Mouse (Mus musculus): Measurements from ENCODE around the gene Eif4a2.
"Not testable (repeated sequence)": the region's sequence is repeated elsewhere in the genome, so short reads cannot be mapped to it uniquely, and the experiment has no call there.

- not testable (repeated sequence) for TF ChIP-seq CTCF (IDR thresholded peaks at IDR 0.05; ENCODE audit: borderline replicate concordance, extremely low read depth, insufficient read depth, insufficient read length); POLR2A (IDR thresholded peaks at IDR 0.05; ENCODE audit: borderline replicate concordance, extremely low read depth, insufficient read depth, insufficient read length, poor library complexity, severe bottlenecking)
Observed at GRCm38 (mm10) chr16:23077516-23077915, 29.7 kb upstream of the Eif4a2 start.
